Mouse (Mus musculus) liver, embryonic 14.5 days (tissue): Measurements from ENCODE around the gene Pex16. TPM values are rescaled to one million over a fixed set of nuclear protein-coding genes. Genes with fewer than 3 reads are reported as not detected.

Source experiments
- ATAC-seq: fragments of 200-750 bp; cut with Nextera tagmentation; 2 replicates; pipeline ENCODE4 v1.8.0; 2017; ENCODE audit warnings: moderate number of reproducible peaks, mild to moderate bottlenecking, moderate library complexity; ENCODE audit not compliant: insufficient read depth
- DNase-seq, 3 experiments: peaks; one replicate each; pipeline ENCODE4 v3.0.0-alpha.2; 2012 to 2013; ENCODE audit warnings: low read depth in 3 of 3, low spot score in 3 of 3
- H3K27ac ChIP-seq: fragments of 300-500 bp; sonication (generic); 2 replicates; pipeline ENCODE4 v1.5.1; 2014; ENCODE audit warnings: moderate library complexity, mild to moderate bottlenecking, control low read depth, inconsistent platforms
- H3K27me3 ChIP-seq: fragments of 300-500 bp; sonication (generic); 2 replicates; pipeline ENCODE4 v1.6.1; 2014; ENCODE audit warnings: mild to moderate bottlenecking, low read length, moderate library complexity; ENCODE audit not compliant: control insufficient read depth, insufficient read depth
- H3K36me3 ChIP-seq: fragments of 300-500 bp; sonication (generic); replicated peaks from 2 replicates; pipeline ENCODE4 v1.6.1; 2014; ENCODE audit warnings: low read depth; ENCODE audit not compliant: control insufficient read depth, insufficient read depth
- H3K4me1 ChIP-seq, 2 experiments: fragments of 200-500 bp in 1 of 2; fragments of 300-500 bp in 1 of 2; sonication (generic) in 1 of 2; replicated peaks; 2 replicates each; pipeline ENCODE4 v1.6.1; 2012 to 2014; ENCODE audit warnings: antibody characterized with exemption in 1 of 2, inconsistent platforms in 1 of 2, low read length in 1 of 2; ENCODE audit not compliant: control insufficient read depth in 2 of 2, insufficient read depth in 2 of 2
- H3K4me2 ChIP-seq: fragments of 300-500 bp; sonication (generic); 2 replicates; pipeline ENCODE4 v1.6.1; 2014; ENCODE audit warnings: low read depth, mild to moderate bottlenecking, control low read depth, moderate library complexity
- H3K4me3 ChIP-seq, 2 experiments: fragments of 200-500 bp in 1 of 2; fragments of 300-500 bp in 1 of 2; sonication (generic) in 1 of 2; 2 replicates each; pipeline ENCODE4 v1.5.1; 2012 to 2014; ENCODE audit warnings: low read depth in 2 of 2, low read length in 2 of 2, mild to moderate bottlenecking in 2 of 2, control low read depth in 1 of 2, inconsistent platforms in 1 of 2, moderate library complexity in 1 of 2; ENCODE audit not compliant: insufficient read depth in 1 of 2
- H3K9ac ChIP-seq: fragments of 300-500 bp; sonication (generic); replicated peaks from 2 replicates; pipeline ENCODE4 v1.6.1; 2014; ENCODE audit warnings: mild to moderate bottlenecking, control low read depth, moderate library complexity
- H3K9me3 ChIP-seq: fragments of 300-500 bp; sonication (generic); 2 replicates; pipeline ENCODE4 v1.6.1; 2016; ENCODE audit warnings: low read length, mixed read lengths; ENCODE audit not compliant: control insufficient read depth
- CTCF ChIP-seq: IDR thresholded peaks from 2 replicates; pipeline ENCODE4 v1.5.1; 2016; ENCODE audit warnings: antibody characterized with exemption, low read depth, control low read depth
- EP300 ChIP-seq: IDR thresholded peaks from 2 replicates; pipeline ENCODE4 v1.6.1; 2016; ENCODE audit warnings: antibody characterized with exemption, low read depth
- WGBS: fragments of 180-500 bp; shearing (Covaris S2); extraction: QIAGEN DNeasy Blood & Tissue Kit; methylation state at CpG from one replicate; pipeline ENCODE4 v1.1.7; 2014; ENCODE audit not compliant: insufficient replicate concordance; 5-methylcytosine and 5-hydroxymethylcytosine counted together
- polyA plus RNA-seq, 2 experiments: library from polyadenylated mRNA; depleted of rRNA in 1 of 2; stranded (reverse) in 1 of 2; unstranded in 1 of 2; fragments of >200 nt; fragmentation: Nextera tagmentation in 1 of 2; extraction: Ambion mirVana in 1 of 2; gene quantifications; 2 replicates each; pipeline versions ENCODE4 v1.2.1 to v1.2.3; 2012 to 2014

Gene Pex16
- polyA plus RNA-seq, 2 experiments = 15.5 to 19.5 TPM

DNA sequence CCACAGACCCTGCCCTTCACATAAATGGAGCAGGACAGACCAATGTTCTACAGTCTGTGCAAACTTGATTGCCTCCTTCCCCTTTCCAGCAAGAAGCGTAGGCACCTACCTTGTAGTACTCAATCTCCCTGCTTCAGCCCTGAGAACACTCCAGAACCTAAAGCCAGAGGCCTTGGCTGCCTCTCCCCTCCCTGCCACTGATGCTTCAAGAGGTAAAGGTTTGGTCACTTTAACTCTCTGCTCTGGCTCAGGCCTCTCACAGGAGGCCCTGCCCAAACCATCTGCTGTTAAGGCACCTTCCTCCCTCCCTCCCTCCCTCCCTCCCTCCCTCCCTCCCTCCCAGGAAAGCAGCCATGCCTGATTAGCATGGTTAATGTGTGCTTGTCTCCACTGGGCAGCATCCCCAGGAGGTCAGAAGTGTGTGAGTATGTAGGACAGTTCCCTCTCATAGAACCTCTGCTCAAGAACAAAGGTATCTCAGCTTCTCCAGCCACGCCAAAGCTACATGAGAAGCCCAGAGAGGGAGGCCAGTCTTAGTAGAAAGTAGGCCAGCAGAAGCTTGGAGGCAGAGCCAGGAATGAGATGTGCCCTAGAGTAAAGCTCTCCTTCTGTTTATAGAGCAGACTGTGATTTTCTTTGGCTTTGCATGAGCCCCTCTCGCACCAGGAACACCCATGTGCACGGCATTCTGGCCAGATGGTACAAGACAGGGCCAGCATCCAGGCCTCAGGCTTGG lies 28.3 kb downstream of the Pex16 start:
- H3K27me3 ChIP-seq = peaks cover 13% of the 10 kb centered on the region
- no peaks in the 10 kb centered on the region; the same call in 1 of the 2 replicates for H3K36me3 ChIP-seq
- H3K4me1 ChIP-seq = peaks cover 0 to 2% of the 10 kb centered on the region in 2 experiments; a peak in 1 of 4 replicates
- no peak overlapping the region for H3K4me2 ChIP-seq
- H3K9me3 ChIP-seq = no peaks in the 10 kb centered on the region
- H3K9ac ChIP-seq = no peak overlapping the region
- ATAC-seq (no peak), DNase-seq (no peak)
- no peak overlapping the region for H3K27ac ChIP-seq
- TF ChIP-seq EP300 (no peak), CTCF (no peak)
- WGBS = 68% methylated on average over 4 of the region's 4 CpGs
- H3K4me3 ChIP-seq = no peak overlapping the region

DNA sequence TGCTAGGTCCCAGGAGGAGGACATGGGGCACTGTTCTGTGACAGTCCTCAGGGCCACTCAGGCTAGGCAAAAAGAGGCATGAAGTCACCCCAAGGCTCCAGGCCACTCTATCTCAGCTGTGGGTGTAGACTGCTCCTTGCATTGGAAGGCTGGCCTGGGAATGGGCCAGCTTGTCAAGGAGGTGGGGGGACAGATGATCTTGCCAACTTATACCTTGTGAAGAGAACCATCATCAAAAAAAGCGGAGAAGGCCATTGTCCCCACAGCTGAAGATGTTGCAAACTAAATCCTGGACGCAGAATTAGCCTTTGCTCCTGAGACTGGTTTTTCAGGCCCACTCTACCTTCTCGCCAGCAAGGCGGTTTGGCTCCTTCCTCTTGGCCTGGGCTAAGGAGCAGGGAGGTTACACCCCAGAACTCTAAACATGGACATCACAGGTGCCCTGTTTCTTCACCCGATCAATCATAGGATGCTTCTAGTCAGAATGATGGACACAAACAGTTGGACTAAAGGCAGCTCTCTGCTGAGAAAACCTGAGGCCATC lies 29.4 kb downstream of the Pex16 start:
- Histone ChIP-seq H3K4me2 (no peak overlapping the region), H3K36me3 (no peaks in the 10 kb centered on the region; the same call in 1 of the 2 replicates), H3K27me3 (peaks cover 13% of the 10 kb centered on the region), H3K27ac (no peak overlapping the region), H3K4me3 (no peak overlapping the region), H3K9me3 (no peaks in the 10 kb centered on the region), H3K9ac (no peak overlapping the region), H3K4me1 (peaks cover 0 to 2% of the 10 kb centered on the region in 2 experiments; a peak in 1 of 4 replicates)
- DNase-seq (no peak), ATAC-seq (no peak)
- TF ChIP-seq CTCF = no peak
- no peak for TF ChIP-seq EP300
- WGBS = 79% methylated on average over 5 of the region's 5 CpGs

GRCm38 (mm10) chr2:92404737-92405136 lies 30.3 kb downstream of the Pex16 start:
- 75% methylated on average over 6 of the region's 6 CpGs for WGBS
- no peak overlapping the region for H3K9ac ChIP-seq
- peaks cover 3% of the 10 kb centered on the region for H3K36me3 ChIP-seq

DNA sequence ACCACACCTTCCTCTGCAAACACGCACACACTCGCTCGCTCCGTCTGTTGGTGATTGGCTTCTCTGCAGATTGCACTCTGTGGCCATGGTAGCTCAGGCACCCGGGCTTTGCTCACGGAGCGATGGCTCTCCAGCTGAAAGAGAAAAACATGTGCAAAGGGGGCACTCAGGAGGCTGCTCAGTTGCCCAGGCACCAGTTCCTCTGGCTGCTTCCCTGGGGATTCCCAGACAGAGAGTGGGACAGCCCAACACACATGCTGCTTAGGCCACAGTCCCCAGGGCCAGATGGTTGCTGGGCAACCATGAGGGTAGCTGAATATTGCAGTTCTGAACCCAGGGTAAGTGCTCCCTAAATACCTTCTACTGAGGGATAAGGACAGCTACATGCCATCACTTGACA lies 31.2 kb downstream of the Pex16 start:
- Histone ChIP-seq H3K36me3 (peaks cover 6% of the 10 kb centered on the region), H3K4me1 (peaks cover 0 to 2% of the 10 kb centered on the region in 2 experiments; a peak in 1 of 4 replicates), H3K4me2 (no peak overlapping the region), H3K9me3 (no peaks in the 10 kb centered on the region), H3K27ac (no peak overlapping the region), H3K4me3 (no peak overlapping the region), H3K9ac (no peak overlapping the region), H3K27me3 (peaks cover 8% of the 10 kb centered on the region)
- ATAC-seq (no peak), DNase-seq (no peak)
- TF ChIP-seq CTCF = no peak
- TF ChIP-seq EP300 = no peak
- 83% methylated on average over 7 of the region's 7 CpGs for whole genome bisulfite sequencing

More at GRCm38 (mm10) chr2:92404737-92405136, 30.3 kb downstream of the Pex16 start:
- Histone ChIP-seq H3K27ac (no peak overlapping the region), H3K9me3 (no peaks in the 10 kb centered on the region), H3K4me1 (peaks cover 0 to 2% of the 10 kb centered on the region in 2 experiments; a peak in 1 of 4 replicates), H3K4me2 (no peak overlapping the region), H3K27me3 (peaks cover 13% of the 10 kb centered on the region), H3K4me3 (no peak overlapping the region)
- TF ChIP-seq EP300 (no peak), CTCF (no peak)
- ATAC-seq = no peak
- DNase-seq = no peak

- no peak overlapping the region for H3K27ac ChIP-seq
These were observed 34.0 kb downstream of the Pex16 start for GRCm38 (mm10) chr2:92408309-92409045.

More at GRCm38 (mm10) chr2:92408309-92409045, 34.0 kb downstream of the Pex16 start:
- DNase-seq (no peak), ATAC-seq (no peak)
- no peaks in the 10 kb centered on the region for H3K27me3 ChIP-seq
- peaks cover 19% of the 10 kb centered on the region for H3K36me3 ChIP-seq
- H3K4me2 ChIP-seq = no peak overlapping the region
- no peak overlapping the region for H3K9ac ChIP-seq
- H3K9me3 ChIP-seq = no peaks in the 10 kb centered on the region
- WGBS = 82% methylated on average over 18 of the region's 18 CpGs
- H3K4me3 ChIP-seq = no peak overlapping the region
- TF ChIP-seq EP300 = no peak
- TF ChIP-seq CTCF = no peak
- H3K4me1 ChIP-seq = no peaks in the 10 kb centered on the region
